ENCODE assay signal across 30 mouse cellular contexts in genomic region chr4:70615794-70616193, GRCm38 (mm10).
A peak's percentile ranks its signal among the peaks of the same experiment; 100 is the strongest.
DNase-seq lines count a peak whose midpoint lies in the region; ATAC-seq and TF ChIP-seq lines count a peak whose summit lies in the region.
"Had no signal": no experiment of that assay in that cellular context is flagged by ENCODE, and none has a peak within 500 bp of the region (broad histone marks: within the 10 kb centered on the region; RNA-seq: fewer than 3 reads in every experiment).

No protein-coding gene starts in this region.

- no peak for TF ChIP-seq POLR2A in lung, adult 2 months (IDR thresholded peaks at IDR 0.05; ENCODE audit: borderline replicate concordance, extremely low read depth, low read depth, low read length)

- no peaks in the 10 kb centered on the region for H3K4me1 ChIP-seq in embryonic facial prominence, embryonic 11.5 days (ENCODE audit: control insufficient read depth, insufficient read depth, low read length)
- H3K4me1 ChIP-seq in embryonic facial prominence, embryonic 10.5 days = no peaks in the 10 kb centered on the region
- H3K4me1 ChIP-seq in lung, adult 2 months (ENCODE audit: control insufficient read depth, insufficient read depth, low read length) = no peaks in the 10 kb centered on the region
- H3K4me1 ChIP-seq: embryonic facial prominence, embryonic 12.5 days; limb, embryonic 13.5 days; neural tube, embryonic 15.5 days had no signal

- no peaks in the 10 kb centered on the region for H3K36me3 ChIP-seq in embryonic facial prominence, embryonic 11.5 days (replicated peaks; ENCODE audit: control insufficient read depth, insufficient read depth, low read depth, low read length)
- H3K36me3 ChIP-seq in embryonic facial prominence, embryonic 10.5 days (replicated peaks) = no peaks in the 10 kb centered on the region
- H3K36me3 ChIP-seq: embryonic facial prominence, embryonic 12.5 days; limb, embryonic 13.5 days; neural tube, embryonic 15.5 days had no signal

- no peaks in the 10 kb centered on the region for H3K9me3 ChIP-seq in embryonic facial prominence, embryonic 11.5 days (replicated peaks; ENCODE audit: control insufficient read depth, low read length)
- H3K9me3 ChIP-seq in embryonic facial prominence, embryonic 10.5 days = no peaks in the 10 kb centered on the region
- H3K9me3 ChIP-seq: embryonic facial prominence, embryonic 12.5 days; limb, embryonic 13.5 days; neural tube, embryonic 15.5 days had no signal

- ATAC-seq in embryonic facial prominence, embryonic 11.5 days (replicated peaks; ENCODE audit: insufficient number of reproducible peaks, low FRiP score, low TSS enrichment, low read depth) = no peak
- ATAC-seq: activated CD4-positive, CD25-positive, alpha-beta regulatory T cell, adult 4 months; forebrain, embryonic 14.5 days; intestine, postnatal 0 days had no signal

- no peak overlapping the region for H3K4me3 ChIP-seq in embryonic facial prominence, embryonic 11.5 days (ENCODE audit: low read depth, low read length)
- H3K4me3 ChIP-seq in embryonic facial prominence, embryonic 10.5 days = no peak overlapping the region
- no peak overlapping the region for H3K4me3 ChIP-seq in lung, adult 2 months (replicated peaks; ENCODE audit: extremely low read depth, low read depth, low read length)
- H3K4me3 ChIP-seq: embryonic facial prominence, embryonic 12.5 days; limb, embryonic 13.5 days; neural tube, embryonic 15.5 days had no signal

- peak; percentile 12 for DNase-seq in embryonic facial prominence, embryonic 11.5 days (ENCODE audit: low spot score)
- DNase-seq in embryonic facial prominence, embryonic 10.5 days (ENCODE audit: low spot score) = no peak
- DNase-seq in lung, postnatal 10 days = peak; percentile 15
- no peak for DNase-seq in lung, adult 2 months
- peak; percentile 32 for DNase-seq in embryo, embryonic 11 days
- DNase-seq in mesoderm, embryonic 11.5 days (ENCODE audit: low read depth, low spot score) = peak; percentile 44
- no peak for DNase-seq in frontal cortex, postnatal 25 days (ENCODE audit: low spot score in 2 of 2)
- DNase-seq: adrenal gland, adult 2 months; adrenal gland, postnatal 36 days; cerebellum, adult 18-20 months; cerebellum, postnatal 14 days; gastrocnemius, postnatal 25 days; heart, adult 18-20 months; heart, postnatal 36 days; kidney, postnatal 14 days; layer of hippocampus, adult 9-11 months; retina, postnatal 1 day; right cerebral cortex, postnatal 14 days; thymus, postnatal 14 days had no signal

- H3K27ac ChIP-seq in embryonic facial prominence, embryonic 11.5 days (replicated peaks; ENCODE audit: low read depth, low read length) = no peak overlapping the region
- no peak overlapping the region for H3K27ac ChIP-seq in embryonic facial prominence, embryonic 10.5 days (replicated peaks)
- H3K27ac ChIP-seq: embryonic facial prominence, embryonic 12.5 days; hindbrain, embryonic 14.5 days; limb, embryonic 13.5 days; neural tube, embryonic 15.5 days had no signal

- 52% methylated on average over 4 of the region's 4 CpGs for WGBS in embryonic facial prominence, embryonic 11.5 days
- WGBS in embryonic facial prominence, embryonic 10.5 days = 52% methylated on average over 4 of the region's 4 CpGs
- WGBS in lung, adult 2 months = 47% methylated on average over 4 of the region's 4 CpGs

- no peak overlapping the region for H3K4me2 ChIP-seq in embryonic facial prominence, embryonic 11.5 days (ENCODE audit: low read depth, low read length)
- H3K4me2 ChIP-seq: embryonic facial prominence, embryonic 12.5 days; heart, embryonic 11.5 days; hindbrain, embryonic 14.5 days; limb, embryonic 13.5 days; liver, embryonic 11.5 days; midbrain, embryonic 11.5 days; neural tube, embryonic 15.5 days had no signal

- H3K9ac ChIP-seq in embryonic facial prominence, embryonic 11.5 days (replicated peaks; ENCODE audit: low read length) = no peak overlapping the region
- H3K9ac ChIP-seq: embryonic facial prominence, embryonic 12.5 days; hindbrain, embryonic 14.5 days; limb, embryonic 13.5 days; neural tube, embryonic 15.5 days had no signal

- no peak for TF ChIP-seq CTCF in lung, adult 2 months (IDR thresholded peaks at IDR 0.05; ENCODE audit: insufficient read depth, low read length)

- H3K27me3 ChIP-seq in embryonic facial prominence, embryonic 11.5 days (ENCODE audit: control insufficient read depth, insufficient read depth, low read length) = no peaks in the 10 kb centered on the region
- no peaks in the 10 kb centered on the region for H3K27me3 ChIP-seq in embryonic facial prominence, embryonic 10.5 days (replicated peaks; ENCODE audit: low read depth, poor library complexity, severe bottlenecking)
- H3K27me3 ChIP-seq: CH12.LX; embryonic facial prominence, embryonic 12.5 days; limb, embryonic 13.5 days; neural tube, embryonic 15.5 days had no signal

Comparison
In these comparisons a context has a peak if more than half of its experiments do, and no peak if none do; other contexts are left out.
1. DNase-seq: peak in embryonic facial prominence, embryonic 11.5 days (single experiment), lung, postnatal 10 days (single experiment), embryo, embryonic 11 days (single experiment) and mesoderm, embryonic 11.5 days (single experiment); none in embryonic facial prominence, embryonic 10.5 days (single experiment), lung, adult 2 months (single experiment) and frontal cortex, postnatal 25 days (0 of 2).